Mouse (Mus musculus) megakaryocyte-erythroid progenitor cell, adult 5 weeks (primary cell): ENCODE results near the gene Zbbx. TPM values are rescaled to one million over a fixed set of nuclear protein-coding genes. Genes with fewer than 3 reads are reported as not detected.

Experiments
- polyA plus RNA-seq: library from polyadenylated mRNA; stranded (reverse); fragments of >175 nt; gene quantifications from 2 replicates; pipeline ENCODE4 v1.2.3, GENCODE M21; 2012

Gene Zbbx
- not detected in 2 replicates for polyA plus RNA-seq

GRCm38 (mm10) chr3:75164838-75165496, at the start of gene Zbbx:
Zbbx (minus strand) TSS chr3:75165034.

Other genes starting within 250 kb of the Zbbx start
- gene Serpini2, start 105.0 kb upstream of the Zbbx start, polyA plus RNA-seq: not detected in 2 replicates